Mouse (Mus musculus): ENCODE measurements around the gene Dnm1.

Gene Dnm1

DNA sequence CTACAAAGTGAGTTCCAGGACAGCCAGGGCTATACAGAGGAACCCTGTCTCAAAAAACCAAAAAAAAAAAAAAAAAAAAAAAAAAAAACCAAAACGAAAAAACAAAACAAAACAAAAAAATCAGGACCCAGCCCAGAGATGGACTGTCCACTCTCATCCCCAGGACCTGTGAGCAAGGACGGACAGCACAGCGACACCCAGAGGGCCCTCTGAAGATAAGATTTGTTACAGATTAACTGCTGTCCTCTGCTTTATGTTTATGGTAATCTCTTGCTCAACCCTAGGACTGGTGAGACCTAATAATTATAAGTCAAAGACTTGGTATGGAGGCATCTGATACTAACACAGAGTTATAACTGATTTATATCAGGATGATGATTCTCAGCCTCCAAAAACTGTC lies 77.3 kb downstream of the Dnm1 start:
- DNase-seq (ENCODE audit: low spot score) = no peak

DNA sequence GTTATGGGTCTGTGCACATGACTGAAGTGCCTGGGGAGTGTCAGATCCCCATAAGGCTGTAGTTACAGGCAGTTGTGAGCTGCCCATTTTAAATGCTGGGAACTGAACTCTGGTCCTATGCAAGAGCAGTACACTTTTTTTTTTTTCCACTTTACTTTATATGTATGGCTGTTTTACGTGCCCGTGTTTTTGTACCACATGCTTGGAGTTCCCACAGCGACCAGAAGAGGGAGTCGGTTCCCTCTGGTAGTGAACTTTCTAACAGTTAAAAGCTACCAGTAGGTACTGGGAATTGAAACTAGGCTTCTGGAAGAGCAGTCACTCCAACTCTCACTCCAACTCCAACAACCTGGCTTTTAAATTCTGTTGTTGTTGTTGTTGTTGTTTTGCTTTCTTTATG lies 92.5 kb downstream of the Dnm1 start:
- DNase-seq (ENCODE audit: low spot score) = no peak

- DNase-seq (ENCODE audit: low spot score) = peak; percentile 82
Measured at GRCm38 (mm10) chr2:32259657-32260417, 93.3 kb downstream of the Dnm1 start, which contains the start of gene Uck1. Gene Uck1 (minus strand): TSS chr2:32260159.

GRCm38 (mm10) chr2:32258887-32259533 lies 94.1 kb downstream of the Dnm1 start:
- no peak for DNase-seq (ENCODE audit: low spot score)

All from ovary, adult 18-20 months (tissue).